Mouse (Mus musculus): ENCODE results near the gene Sorcs1.

DNA sequence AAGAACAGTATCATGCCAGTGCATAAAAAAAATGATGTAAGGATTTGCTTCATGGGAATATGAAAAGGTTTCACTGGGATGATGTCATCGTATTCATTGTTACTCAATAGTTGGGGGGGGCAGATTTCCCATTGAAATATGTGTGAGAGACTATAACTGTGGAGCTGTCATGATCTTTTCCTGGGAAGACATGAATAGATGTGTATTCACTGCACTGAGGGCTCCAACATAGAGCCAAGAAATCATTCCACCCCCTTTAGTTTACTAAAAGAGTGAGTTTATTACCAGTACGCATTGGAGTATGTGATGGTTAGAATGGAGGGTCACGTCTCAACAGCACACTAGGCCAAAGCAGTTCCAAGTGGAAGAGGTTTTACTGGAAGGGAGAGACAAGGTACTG is 187.3 kb downstream of the Sorcs1 start:
- no peak for TF ChIP-seq CTCF (IDR thresholded peaks at IDR 0.05; ENCODE audit: borderline replicate concordance, insufficient read depth, low read length)
- TF ChIP-seq POLR2A (IDR thresholded peaks at IDR 0.05; ENCODE audit: low read depth, low read length), result no peak
